Mouse (Mus musculus) hematopoietic multipotent progenitor cell, adult 10-12 weeks (in vitro differentiated cells): ENCODE data around the gene Olfr1164. TPM values are rescaled to one million over a fixed set of nuclear protein-coding genes. Genes with fewer than 3 reads are reported as not detected.

Source experiments
- polyA plus RNA-seq: library from polyadenylated mRNA; stranded (reverse); fragments of >175 nt; gene quantifications from 2 replicates; pipeline ENCODE4 v1.2.3, GENCODE M21; 2012; ENCODE audit warnings: low replicate concordance

Olfr1164 gene
- polyA plus RNA-seq: not detected in 2 replicates

GRCm38 (mm10) chr2:88093866-88094265 lies at the start of gene Olfr1164:
TSS of gene Olfr1164 (minus strand) at chr2:88093966.

GRCm38 (mm10) chr2:88128172-88128571 lies 34.4 kb upstream of the Olfr1164 start, which contains the start of gene Olfr1166:
TSS of gene Olfr1166 (minus strand) at chr2:88128272.

GRCm38 (mm10) chr2:88071730-88072129 lies 22.0 kb downstream of the Olfr1164 start, which contains the start of gene Olfr1163:
TSS of gene Olfr1163 (minus strand) at chr2:88071830.

GRCm38 (mm10) chr2:88051029-88051428 lies 42.7 kb downstream of the Olfr1164 start, which contains the start of gene Olfr1162:
TSS of gene Olfr1162 (minus strand) at chr2:88051129.

Other genes starting within 250 kb of the Olfr1164 start
- not detected in 2 replicates for gene Olfr1150-ps1, start 250.0 kb downstream of the Olfr1164 start, polyA plus RNA-seq
- not detected in 2 replicates for gene Olfr1151, start 238.1 kb downstream of the Olfr1164 start, polyA plus RNA-seq
- gene Olfr1152, start 227.5 kb downstream of the Olfr1164 start, polyA plus RNA-seq: not detected in 2 replicates
- 0.12 TPM in 1 of 2 replicates, not detected in the other for gene Olfr1153, start 199.0 kb downstream of the Olfr1164 start, polyA plus RNA-seq
- not detected in 2 replicates for gene Olfr1154, start 188.8 kb downstream of the Olfr1164 start, polyA plus RNA-seq
- gene Olfr1155, start 148.8 kb downstream of the Olfr1164 start, polyA plus RNA-seq: not detected in 2 replicates
- gene Olfr1156, start 140.9 kb downstream of the Olfr1164 start, polyA plus RNA-seq: not detected in 2 replicates
- not detected in 2 replicates for gene Olfr1157, start 125.7 kb downstream of the Olfr1164 start, polyA plus RNA-seq
- not detected in 2 replicates for gene Olfr74, start 119.3 kb downstream of the Olfr1164 start, polyA plus RNA-seq
- not detected in 2 replicates for gene Olfr1158, start 103.9 kb downstream of the Olfr1164 start, polyA plus RNA-seq
- not detected in 2 replicates for gene Olfr1160, start 85.7 kb downstream of the Olfr1164 start, polyA plus RNA-seq
- not detected in 2 replicates for gene Olfr1161, start 71.2 kb downstream of the Olfr1164 start, polyA plus RNA-seq
- gene Olfr73, start 56.3 kb downstream of the Olfr1164 start, polyA plus RNA-seq: not detected in 2 replicates
- not detected in 2 replicates for gene Olfr1162, start 42.8 kb downstream of the Olfr1164 start, polyA plus RNA-seq
- not detected in 2 replicates for gene Olfr1163, start 22.1 kb downstream of the Olfr1164 start, polyA plus RNA-seq
- not detected in 2 replicates for gene Olfr1166, start 34.3 kb upstream of the Olfr1164 start, polyA plus RNA-seq
- not detected in 2 replicates for gene Olfr1167, start 61.2 kb upstream of the Olfr1164 start, polyA plus RNA-seq
- gene Olfr1168, start 87.9 kb upstream of the Olfr1164 start, polyA plus RNA-seq: not detected in 2 replicates
- not detected in 2 replicates for gene Olfr1170, start 134.4 kb upstream of the Olfr1164 start, polyA plus RNA-seq
- not detected in 2 replicates for gene Olfr1173, start 185.9 kb upstream of the Olfr1164 start, polyA plus RNA-seq
- not detected in 2 replicates for gene Olfr1174-ps, start 221.2 kb upstream of the Olfr1164 start, polyA plus RNA-seq
- gene Olfr1175-ps, start 233.2 kb upstream of the Olfr1164 start, polyA plus RNA-seq: not detected in 2 replicates
- not detected in 2 replicates for gene Olfr1176, start 242.8 kb upstream of the Olfr1164 start, polyA plus RNA-seq